Mouse (Mus musculus) MEL (cell line): ENCODE measurements around the gene Slc26a10. TPM values are rescaled to one million over a fixed set of nuclear protein-coding genes. Genes with fewer than 3 reads are reported as not detected.

ENCODE experiments used
- DNase-seq: peaks from one replicate; pipeline ENCODE4 v3.0.0; 2011; ENCODE audit warnings: low read depth, low spot score
- H3K27ac ChIP-seq: 2 replicates; pipeline ENCODE4 v1.5.1; 2012; ENCODE audit warnings: low read depth, mild to moderate bottlenecking, control low read depth, low read length, moderate library complexity; ENCODE audit not compliant: control insufficient read depth
- H3K27me3 ChIP-seq, 2 experiments: fragments of 150-350 bp in 1 of 2; sonication (generic) in 1 of 2; 2 replicates each; pipeline ENCODE4 v1.6.1; 2012; ENCODE audit warnings: low read length in 2 of 2, mild to moderate bottlenecking in 2 of 2, improper control_type of control experiment in 1 of 2, moderate library complexity in 1 of 2; ENCODE audit not compliant: insufficient read depth in 2 of 2, control insufficient read depth in 1 of 2
- H3K36me3 ChIP-seq, 2 experiments: 2 replicates each; pipeline ENCODE4 v1.6.1; 2012 to 2014; ENCODE audit warnings: low read length in 2 of 2, improper control_type of control experiment in 1 of 2, inconsistent platforms in 1 of 2, mild to moderate bottlenecking in 1 of 2; ENCODE audit not compliant: insufficient read depth in 2 of 2, control insufficient read depth in 1 of 2
- H3K4me1 ChIP-seq, 2 experiments: fragments of 150-350 bp in 1 of 2; sonication (generic) in 1 of 2; 2 replicates each; pipeline ENCODE4 v1.6.1; 2012; ENCODE audit warnings: low read length in 2 of 2, improper control_type of control experiment in 1 of 2, mild to moderate bottlenecking in 1 of 2; ENCODE audit not compliant: insufficient read depth in 2 of 2, control insufficient read depth in 1 of 2
- H3K4me3 ChIP-seq, 2 experiments: fragments of 150-350 bp in 1 of 2; sonication (generic) in 1 of 2; 2 replicates each; pipeline ENCODE4 v1.5.1; 2012; ENCODE audit warnings: low read depth in 2 of 2, low read length in 2 of 2, mild to moderate bottlenecking in 2 of 2, moderate library complexity in 2 of 2, control low read depth in 1 of 2, improper control_type of control experiment in 1 of 2; ENCODE audit not compliant: control insufficient read depth in 1 of 2, insufficient read depth in 1 of 2
- H3K79me2 ChIP-seq: 2 replicates; pipeline ENCODE4 v1.6.1; 2012; ENCODE audit warnings: mild to moderate bottlenecking, low read length, moderate library complexity; ENCODE audit not compliant: control insufficient read depth, poor library complexity, insufficient read depth
- H3K9ac ChIP-seq: 2 replicates; pipeline ENCODE4 v1.6.1; 2012; ENCODE audit warnings: low read depth, mild to moderate bottlenecking, control low read depth, low read length, moderate library complexity; ENCODE audit not compliant: control insufficient read depth, poor library complexity, severe bottlenecking
- H3K9me3 ChIP-seq: fragments of 150-350 bp; sonication (generic); replicated peaks from 2 replicates; pipeline ENCODE4 v1.6.1; 2012; ENCODE audit warnings: mild to moderate bottlenecking, low read length, improper control_type of control experiment, moderate library complexity; ENCODE audit not compliant: insufficient read depth
- CHD1 ChIP-seq: IDR thresholded peaks from 2 replicates; pipeline ENCODE4 v1.6.1; 2012; ENCODE audit warnings: low read depth, mild to moderate bottlenecking, inconsistent platforms, low read length, improper control_type of control experiment
- CHD2 ChIP-seq: IDR thresholded peaks from 2 replicates; pipeline ENCODE4 v1.6.1; 2011; ENCODE audit warnings: low read length, improper control_type of control experiment
- CTCF ChIP-seq, 3 experiments: IDR thresholded peaks in 2 of 3; conservative IDR thresholded peaks in 1 of 3; 2 replicates each; pipeline ENCODE4 v1.5.1; 2011 to 2012; ENCODE audit warnings: low read length in 3 of 3, low read depth in 2 of 3, mild to moderate bottlenecking in 2 of 3, improper control_type of control experiment in 1 of 3, inconsistent platforms in 1 of 3, mixed read lengths in 1 of 3, moderate library complexity in 1 of 3; ENCODE audit not compliant: control insufficient read depth in 1 of 3, insufficient read depth in 1 of 3, poor library complexity in 1 of 3, severe bottlenecking in 1 of 3
- ELF1 ChIP-seq: IDR thresholded peaks from 2 replicates; pipeline ENCODE4 v1.6.1; 2014; ENCODE audit warnings: low read depth, mild to moderate bottlenecking, inconsistent platforms, low read length, improper control_type of control experiment, moderate library complexity
- ETS1 ChIP-seq: IDR thresholded peaks from 2 replicates; pipeline ENCODE4 v1.6.1; 2012; ENCODE audit warnings: low read depth, mild to moderate bottlenecking, inconsistent platforms, low read length, improper control_type of control experiment, moderate library complexity
- GABPA ChIP-seq: IDR thresholded peaks from 2 replicates; pipeline ENCODE4 v1.6.1; 2012; ENCODE audit warnings: low read depth, mild to moderate bottlenecking, inconsistent platforms, low read length, improper control_type of control experiment, moderate library complexity
- GATA1 ChIP-seq: IDR thresholded peaks from 2 replicates; pipeline ENCODE4 v1.6.1; 2011; ENCODE audit warnings: low read depth, low read length, improper control_type of control experiment
- HCFC1 ChIP-seq: IDR thresholded peaks from 2 replicates; pipeline ENCODE4 v1.6.1; 2012; ENCODE audit warnings: low read depth, mild to moderate bottlenecking, inconsistent platforms, low read length, improper control_type of control experiment, moderate library complexity
- JUND ChIP-seq: IDR thresholded peaks from 2 replicates; pipeline ENCODE4 v1.6.1; 2011; ENCODE audit warnings: low read depth, mild to moderate bottlenecking, improper control_type of control experiment, low read length
- KAT2A ChIP-seq: conservative IDR thresholded peaks from 2 replicates; pipeline ENCODE4 v1.6.1; 2012; ENCODE audit warnings: low read depth, low read length, improper control_type of control experiment, inconsistent platforms
- MAFK ChIP-seq: IDR thresholded peaks from 2 replicates; pipeline ENCODE4 v1.6.1; 2011; ENCODE audit warnings: low read depth, mild to moderate bottlenecking, low read length, improper control_type of control experiment, borderline replicate concordance
- MAX ChIP-seq: IDR thresholded peaks from 2 replicates; pipeline ENCODE4 v1.6.1; 2011; ENCODE audit warnings: low read length, improper control_type of control experiment
- MXI1 ChIP-seq: IDR thresholded peaks from 2 replicates; pipeline ENCODE4 v1.6.1; 2011; ENCODE audit warnings: mild to moderate bottlenecking, low read depth, low read length, improper control_type of control experiment
- MYB ChIP-seq: IDR thresholded peaks from 2 replicates; pipeline ENCODE4 v1.6.1; 2011; ENCODE audit warnings: mild to moderate bottlenecking, low read depth, low read length, improper control_type of control experiment
- MYC ChIP-seq: IDR thresholded peaks from 2 replicates; pipeline ENCODE4 v1.6.1; 2011; ENCODE audit warnings: low read depth, mild to moderate bottlenecking, low read length, improper control_type of control experiment, moderate library complexity
- NELFE ChIP-seq: IDR thresholded peaks from 2 replicates; pipeline ENCODE4 v1.6.1; 2011; ENCODE audit warnings: low read depth, low read length, improper control_type of control experiment
- NRF1 ChIP-seq: IDR thresholded peaks from 2 replicates; pipeline ENCODE4 v1.6.1; 2014; ENCODE audit warnings: low read depth, mild to moderate bottlenecking, inconsistent platforms, low read length, improper control_type of control experiment, moderate library complexity; ENCODE audit not compliant: poor library complexity, insufficient read depth, severe bottlenecking
- POLR2A ChIP-seq, 2 experiments: IDR thresholded peaks; 2 replicates each; pipeline ENCODE4 v1.6.1; 2011 to 2012; ENCODE audit warnings: low read length in 2 of 2, mild to moderate bottlenecking in 2 of 2, control low read depth in 1 of 2, improper control_type of control experiment in 1 of 2, low read depth in 1 of 2, moderate library complexity in 1 of 2; ENCODE audit not compliant: control insufficient read depth in 1 of 2, insufficient read depth in 1 of 2, poor library complexity in 1 of 2
- POLR2AphosphoS2 ChIP-seq: IDR thresholded peaks from 2 replicates; pipeline ENCODE4 v1.6.1; 2011; ENCODE audit warnings: low read length, improper control_type of control experiment
- POLR2AphosphoS5 ChIP-seq: IDR thresholded peaks from 2 replicates; pipeline ENCODE4 v1.6.1; 2012; ENCODE audit warnings: low read depth, borderline replicate concordance, mild to moderate bottlenecking, inconsistent platforms, low read length, moderate library complexity, mixed read lengths
- RAD21 ChIP-seq: IDR thresholded peaks from 2 replicates; pipeline ENCODE4 v1.6.1; 2011; ENCODE audit warnings: mild to moderate bottlenecking, low read depth, low read length, improper control_type of control experiment
- RCOR1 ChIP-seq: IDR thresholded peaks from 2 replicates; pipeline ENCODE4 v1.6.1; 2012; ENCODE audit warnings: low read depth, mild to moderate bottlenecking, inconsistent platforms, low read length, improper control_type of control experiment
- SMC3 ChIP-seq: IDR thresholded peaks from 2 replicates; pipeline ENCODE4 v1.6.1; 2011; ENCODE audit warnings: low read depth, low read length, improper control_type of control experiment
- TAL1 ChIP-seq: IDR thresholded peaks from 2 replicates; pipeline ENCODE4 v1.6.1; 2012; ENCODE audit warnings: mild to moderate bottlenecking, inconsistent platforms, low read length, moderate library complexity, mixed read lengths
- TBP ChIP-seq: IDR thresholded peaks from 2 replicates; pipeline ENCODE4 v1.8.0; 2011; ENCODE audit warnings: low read depth, low read length, improper control_type of control experiment
- TCF12 ChIP-seq: IDR thresholded peaks from 2 replicates; pipeline ENCODE4 v1.6.1; 2014; ENCODE audit warnings: low read depth, mild to moderate bottlenecking, inconsistent platforms, low read length, improper control_type of control experiment, moderate library complexity
- UBTF ChIP-seq: IDR thresholded peaks from 2 replicates; pipeline ENCODE4 v1.6.1; 2012; ENCODE audit warnings: low read depth, mild to moderate bottlenecking, inconsistent platforms, low read length, improper control_type of control experiment, moderate library complexity, borderline replicate concordance; ENCODE audit not compliant: insufficient read depth
- USF2 ChIP-seq, 2 experiments: IDR thresholded peaks; 2 replicates each; pipeline ENCODE4 v1.6.1; 2011 to 2012; ENCODE audit warnings: improper control_type of control experiment in 2 of 2, low read length in 2 of 2, borderline replicate concordance in 1 of 2, inconsistent platforms in 1 of 2, low read depth in 1 of 2, mild to moderate bottlenecking in 1 of 2; ENCODE audit not compliant: insufficient read depth in 1 of 2
- ZC3H11A ChIP-seq: IDR thresholded peaks from 2 replicates; pipeline ENCODE4 v1.6.1; 2012; ENCODE audit warnings: low read depth, mild to moderate bottlenecking, inconsistent platforms, low read length, improper control_type of control experiment
- ZKSCAN1 ChIP-seq: IDR thresholded peaks from 2 replicates; pipeline ENCODE4 v1.6.1; 2012; ENCODE audit warnings: low read depth, mild to moderate bottlenecking, inconsistent platforms, low read length, improper control_type of control experiment, moderate library complexity
- ZNF384 ChIP-seq: IDR thresholded peaks from 2 replicates; pipeline ENCODE4 v1.6.1; 2012; ENCODE audit warnings: low read depth, mild to moderate bottlenecking, inconsistent platforms, low read length, improper control_type of control experiment
- polyA plus RNA-seq, 2 experiments: library from polyadenylated mRNA; stranded (reverse) in 1 of 2; unstranded in 1 of 2; fragments of >175 nt in 1 of 2; fragments of >200 nt in 1 of 2; gene quantifications; 2 replicates each; pipeline versions ENCODE4 v1.2.1 to v1.2.4; 2012; ENCODE audit warnings: low replicate concordance in 2 of 2, low read depth in 1 of 2; ENCODE audit not compliant: insufficient read length in 2 of 2, insufficient read depth in 1 of 2, missing spikeins in 1 of 2
- total RNA-seq: library from RNA; depleted of rRNA; stranded (reverse); fragments of 300-350 nt; gene quantifications from 2 replicates; pipeline ENCODE4 v1.2.3, GENCODE M21; 2012

Slc26a10 gene
- total and polyA plus RNA-seq, 3 experiments: 1.1 to 1.3 TPM; not detected in 1

DNA sequence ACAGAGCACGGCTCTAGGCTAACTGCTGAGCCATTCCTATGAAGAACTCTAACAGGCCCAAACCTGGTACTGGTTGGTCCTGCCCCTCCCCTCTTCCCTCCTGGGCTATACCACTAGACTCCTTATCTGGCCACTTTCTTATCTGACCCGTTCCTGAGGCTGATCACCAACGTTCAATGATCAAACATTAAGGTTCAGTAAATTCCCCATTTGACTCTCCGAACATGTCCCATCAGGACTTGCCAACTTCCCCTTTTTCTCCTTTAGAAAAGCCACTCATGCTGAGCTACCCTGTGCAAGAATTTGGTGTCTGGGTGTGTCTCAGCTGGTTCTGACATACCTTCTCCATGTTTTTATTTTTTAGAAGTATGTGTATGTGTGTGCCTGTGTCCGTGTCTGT is 53.9 kb downstream of the Slc26a10 start (continued):
- TF ChIP-seq RCOR1: peak; percentile 71
- TF ChIP-seq CHD1: no peak
- no peak for TF ChIP-seq POLR2AphosphoS2
- no peak for TF ChIP-seq MAFK
- no peak for TF ChIP-seq POLR2AphosphoS5
- peak; percentile 92 for TF ChIP-seq GATA1
- TF ChIP-seq POLR2A (IDR thresholded peaks at IDR 0.05; ENCODE audit: control insufficient read depth in 1 of 2, insufficient read depth in 1 of 2, low read depth in 1 of 2, low read length in 2 of 2, poor library complexity in 1 of 2): peak in 1 of 2 experiments; percentile 62; a peak in 2 of 4 replicates
- TF ChIP-seq UBTF: 0 out of 2 replicates have a peak, but pooled peaks have one; percentile 65
- TF ChIP-seq TBP: peak; percentile 72
- no peak for TF ChIP-seq KAT2A

DNA sequence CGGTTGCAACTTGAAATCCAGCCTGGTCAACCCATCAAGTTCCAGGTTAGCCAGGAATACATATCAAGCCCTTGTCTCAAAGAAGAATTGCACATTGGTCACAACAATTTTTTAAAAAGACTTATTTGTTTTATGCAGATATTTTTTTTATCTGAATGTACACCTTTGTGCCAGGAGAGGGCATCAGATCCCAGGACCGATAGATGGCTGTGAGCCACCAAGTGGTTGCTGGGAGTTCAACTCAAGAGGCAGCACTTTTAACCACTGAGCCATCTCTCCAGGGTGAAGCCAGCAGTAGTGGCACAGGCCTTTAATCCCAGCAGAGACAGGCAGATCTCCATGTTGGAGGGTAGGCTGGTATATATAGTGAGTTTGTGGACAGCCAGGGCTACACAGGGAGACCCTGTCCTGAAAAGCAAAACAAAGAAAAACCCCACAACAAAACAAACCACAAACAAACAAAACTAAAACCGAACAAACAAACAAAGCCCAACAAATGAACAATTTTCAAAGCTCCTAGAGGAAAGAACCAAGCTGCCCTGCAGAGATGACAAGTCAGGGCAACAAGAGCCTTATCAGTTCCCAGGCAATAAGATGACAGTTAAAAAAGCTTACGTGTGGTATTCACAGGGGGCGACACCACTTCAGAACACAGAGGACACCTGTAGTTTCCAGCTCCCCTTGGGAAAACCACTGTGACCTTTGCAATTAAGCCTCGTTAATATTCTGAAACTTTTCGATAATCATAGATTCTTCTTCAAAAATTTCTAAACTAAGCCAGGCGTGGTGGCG is 55.0 kb downstream of the Slc26a10 start:
- Histone ChIP-seq H3K27me3 (no peaks in the 10 kb centered on the region), H3K4me1 (peaks cover 11 to 38% of the 10 kb centered on the region in 2 experiments), H3K9ac (peak overlapping the region; percentile 66), H3K9me3 (no peaks in the 10 kb centered on the region), H3K27ac (peak overlapping the region; percentile 93), H3K4me3 (no peak overlapping the region), H3K36me3 (peaks cover 0 to 35% of the 10 kb centered on the region in 2 experiments; a peak in 2 of 4 replicates), H3K79me2 (peaks cover 5% of the 10 kb centered on the region)
- peak; percentile 86 for DNase-seq
- TF ChIP-seq RAD21: peak; percentile 48
- TF ChIP-seq CHD2: no peak
- TF ChIP-seq ZNF384: peak; percentile 79
- TF ChIP-seq MYC: 0 out of 2 replicates have a peak, but pooled peaks have one; percentile 44
- TF ChIP-seq CTCF (IDR thresholded peaks at IDR 0.05 in 2 of 3, conservative IDR thresholded peaks at IDR 0.05 in 1 of 3; ENCODE audit: control insufficient read depth in 1 of 3, insufficient read depth in 1 of 3, low read depth in 2 of 3, low read length in 3 of 3, poor library complexity in 1 of 3, severe bottlenecking in 1 of 3): peak; percentile 46 to 90 (median 71)
- no peak for TF ChIP-seq POLR2AphosphoS2
- TF ChIP-seq HCFC1: no peak
- no peak for TF ChIP-seq NELFE
- peak in 1 of 2 experiments; percentile 16; a peak in 1 of 4 replicates for TF ChIP-seq POLR2A (IDR thresholded peaks at IDR 0.05; ENCODE audit: control insufficient read depth in 1 of 2, insufficient read depth in 1 of 2, low read depth in 1 of 2, low read length in 2 of 2, poor library complexity in 1 of 2)
- TF ChIP-seq SMC3: peak; percentile 75
- no peak for TF ChIP-seq ZKSCAN1
- no peak for TF ChIP-seq JUND
- TF ChIP-seq CHD1: no peak
- TF ChIP-seq TCF12: peak; percentile 70
- peak; percentile 37; the same call in 1 of the 2 replicates for TF ChIP-seq ZC3H11A
- TF ChIP-seq TAL1: peak; percentile 35; the same call in 1 of the 2 replicates
- no peak for TF ChIP-seq MAFK
- TF ChIP-seq UBTF: no peak
- TF ChIP-seq MXI1: no peak; the same call in 1 of the 2 replicates
- TF ChIP-seq GABPA: no peak
- TF ChIP-seq ETS1: peak; percentile 80
- TF ChIP-seq MYB: peak; percentile 77
- no peak for TF ChIP-seq USF2 (IDR thresholded peaks at IDR 0.05; ENCODE audit: borderline replicate concordance in 1 of 2, insufficient read depth in 1 of 2, low read depth in 1 of 2, low read length in 2 of 2)
- no peak for TF ChIP-seq NRF1
- TF ChIP-seq TBP: peak; percentile 14; the same call in 1 of the 2 replicates
- TF ChIP-seq KAT2A: no peak
- TF ChIP-seq MAX: no peak
- TF ChIP-seq POLR2AphosphoS5: no peak
- TF ChIP-seq GATA1: peak; percentile 83
- TF ChIP-seq ELF1: no peak
